Mouse (Mus musculus): ENCODE data around the gene Gpr108. TPM values are rescaled to one million over a fixed set of nuclear protein-coding genes. Genes with fewer than 3 reads are reported as not detected.

Gpr108 gene
- polyA plus RNA-seq, 1 experiment: 36.7 TPM

GRCm38 (mm10) chr17:57233038-57233437 is 15.2 kb downstream of the Gpr108 start:
- peak; percentile 74 for TF ChIP-seq POLR2A (IDR thresholded peaks at IDR 0.05; ENCODE audit: low read depth, low read length)
- TF ChIP-seq CTCF (conservative IDR thresholded peaks at IDR 0.05; ENCODE audit: insufficient read depth, insufficient read length, low read depth, low read length): no peak
- 23% methylated on average over 7 of the region's 7 CpGs for WGBS
- peak overlapping the region; percentile 92 for H3K27ac ChIP-seq (ENCODE audit: insufficient read depth, low read depth, low read length)
- H3K27me3 ChIP-seq (replicated peaks; ENCODE audit: control insufficient read depth, insufficient read depth, low read length): no peaks in the 10 kb centered on the region
- H3K4me3 ChIP-seq (ENCODE audit: insufficient read depth, low read depth, low read length): peak overlapping the region; percentile 51
- H3K4me1 ChIP-seq (ENCODE audit: control insufficient read depth, insufficient read depth, low read length): peaks cover 16% of the 10 kb centered on the region
- no peaks in the 10 kb centered on the region for H3K36me3 ChIP-seq (ENCODE audit: control insufficient read depth, insufficient read depth, low read length)
- peak; percentile 94 for DNase-seq

- H3K27ac ChIP-seq (ENCODE audit: insufficient read depth, low read depth, low read length): no peak overlapping the region
- TF ChIP-seq POLR2A (IDR thresholded peaks at IDR 0.05; ENCODE audit: low read depth, low read length) (no peak), CTCF (conservative IDR thresholded peaks at IDR 0.05; ENCODE audit: insufficient read depth, insufficient read length, low read depth, low read length) (no peak)
- no peak overlapping the region for H3K4me3 ChIP-seq (ENCODE audit: insufficient read depth, low read depth, low read length)
- H3K36me3 ChIP-seq (ENCODE audit: control insufficient read depth, insufficient read depth, low read length): no peaks in the 10 kb centered on the region
- H3K4me1 ChIP-seq (ENCODE audit: control insufficient read depth, insufficient read depth, low read length): peaks cover 16% of the 10 kb centered on the region
- no peaks in the 10 kb centered on the region for H3K27me3 ChIP-seq (replicated peaks; ENCODE audit: control insufficient read depth, insufficient read depth, low read length)
- DNase-seq: no peak
- WGBS: 86% methylated on average over 1 of the region's 1 CpGs
Measured at GRCm38 (mm10) chr17:57232200-57232599, 16.0 kb downstream of the Gpr108 start.

- H3K4me1 ChIP-seq (ENCODE audit: control insufficient read depth, insufficient read depth, low read length): peaks cover 16% of the 10 kb centered on the region
Measured at GRCm38 (mm10) chr17:57231321-57231771, 16.9 kb downstream of the Gpr108 start.

GRCm38 (mm10) chr17:57230728-57231125 is 17.5 kb downstream of the Gpr108 start:
- no peak for TF ChIP-seq POLR2A (IDR thresholded peaks at IDR 0.05; ENCODE audit: low read depth, low read length)
- TF ChIP-seq CTCF (conservative IDR thresholded peaks at IDR 0.05; ENCODE audit: insufficient read depth, insufficient read length, low read depth, low read length): no peak
- WGBS: 27% methylated on average over 6 of the region's 6 CpGs
- Histone ChIP-seq H3K27ac (ENCODE audit: insufficient read depth, low read depth, low read length) (no peak overlapping the region), H3K4me1 (ENCODE audit: control insufficient read depth, insufficient read depth, low read length) (peaks cover 16% of the 10 kb centered on the region), H3K36me3 (ENCODE audit: control insufficient read depth, insufficient read depth, low read length) (no peaks in the 10 kb centered on the region), H3K27me3 (replicated peaks; ENCODE audit: control insufficient read depth, insufficient read depth, low read length) (no peaks in the 10 kb centered on the region), H3K4me3 (ENCODE audit: insufficient read depth, low read depth, low read length) (no peak overlapping the region)
- peak; percentile 87 for DNase-seq

More at GRCm38 (mm10) chr17:57231321-57231771, 16.9 kb downstream of the Gpr108 start:
- peak; percentile 67 for DNase-seq
- Histone ChIP-seq H3K36me3 (ENCODE audit: control insufficient read depth, insufficient read depth, low read length) (no peaks in the 10 kb centered on the region), H3K4me3 (ENCODE audit: insufficient read depth, low read depth, low read length) (no peak overlapping the region), H3K27ac (ENCODE audit: insufficient read depth, low read depth, low read length) (no peak overlapping the region), H3K27me3 (replicated peaks; ENCODE audit: control insufficient read depth, insufficient read depth, low read length) (no peaks in the 10 kb centered on the region)
- TF ChIP-seq CTCF (conservative IDR thresholded peaks at IDR 0.05; ENCODE audit: insufficient read depth, insufficient read length, low read depth, low read length) (no peak), POLR2A (IDR thresholded peaks at IDR 0.05; ENCODE audit: low read depth, low read length) (no peak)

- Histone ChIP-seq H3K36me3 (ENCODE audit: control insufficient read depth, insufficient read depth, low read length) (no peaks in the 10 kb centered on the region), H3K4me1 (ENCODE audit: control insufficient read depth, insufficient read depth, low read length) (peaks cover 16% of the 10 kb centered on the region), H3K27me3 (replicated peaks; ENCODE audit: control insufficient read depth, insufficient read depth, low read length) (no peaks in the 10 kb centered on the region), H3K27ac (ENCODE audit: insufficient read depth, low read depth, low read length) (no peak overlapping the region), H3K4me3 (ENCODE audit: insufficient read depth, low read depth, low read length) (no peak overlapping the region)
- DNase-seq: peak; percentile 66
- WGBS: 57% methylated on average over 15 of the region's 15 CpGs
- TF ChIP-seq CTCF (conservative IDR thresholded peaks at IDR 0.05; ENCODE audit: insufficient read depth, insufficient read length, low read depth, low read length) (no peak), POLR2A (IDR thresholded peaks at IDR 0.05; ENCODE audit: low read depth, low read length) (no peak)
Measured at GRCm38 (mm10) chr17:57229851-57230727, 18.2 kb downstream of the Gpr108 start.

GRCm38 (mm10) chr17:57228873-57229272 is 19.4 kb downstream of the Gpr108 start:
- H3K4me1 ChIP-seq (ENCODE audit: control insufficient read depth, insufficient read depth, low read length): peaks cover 16% of the 10 kb centered on the region
- 78% methylated on average over 3 of the region's 3 CpGs for WGBS
- no peaks in the 10 kb centered on the region for H3K27me3 ChIP-seq (replicated peaks; ENCODE audit: control insufficient read depth, insufficient read depth, low read length)
- no peak overlapping the region for H3K27ac ChIP-seq (ENCODE audit: insufficient read depth, low read depth, low read length)
- TF ChIP-seq POLR2A (IDR thresholded peaks at IDR 0.05; ENCODE audit: low read depth, low read length) (no peak), CTCF (conservative IDR thresholded peaks at IDR 0.05; ENCODE audit: insufficient read depth, insufficient read length, low read depth, low read length) (no peak)
- H3K4me3 ChIP-seq (ENCODE audit: insufficient read depth, low read depth, low read length): no peak overlapping the region
- no peak for DNase-seq
- H3K36me3 ChIP-seq (ENCODE audit: control insufficient read depth, insufficient read depth, low read length): no peaks in the 10 kb centered on the region

- 87% methylated on average over 3 of the region's 3 CpGs for WGBS
- TF ChIP-seq POLR2A (IDR thresholded peaks at IDR 0.05; ENCODE audit: low read depth, low read length): no peak
- TF ChIP-seq CTCF (conservative IDR thresholded peaks at IDR 0.05; ENCODE audit: insufficient read depth, insufficient read length, low read depth, low read length): no peak
- DNase-seq: peak; percentile 81
- Histone ChIP-seq H3K4me1 (ENCODE audit: control insufficient read depth, insufficient read depth, low read length) (peaks cover 16% of the 10 kb centered on the region), H3K27me3 (replicated peaks; ENCODE audit: control insufficient read depth, insufficient read depth, low read length) (no peaks in the 10 kb centered on the region), H3K27ac (ENCODE audit: insufficient read depth, low read depth, low read length) (no peak within 1 kb of the TSS), H3K36me3 (ENCODE audit: control insufficient read depth, insufficient read depth, low read length) (no peaks in the 10 kb centered on the region), H3K4me3 (ENCODE audit: insufficient read depth, low read depth, low read length) (no peak within 1 kb of the TSS)
Measured at GRCm38 (mm10) chr17:57228014-57228413, 20.2 kb downstream of the Gpr108 start, which contains the start of gene C3. C3 (minus strand) TSS chr17:57228136.
